Mouse (Mus musculus): Measurements from ENCODE around the gene Gcn1l1. TPM values are rescaled to one million over a fixed set of nuclear protein-coding genes. Genes with fewer than 3 reads are reported as not detected.
A peak's percentile ranks its signal among the peaks of the same experiment; 100 is the strongest.

Gcn1l1 gene
- polyA plus RNA-seq, 1 experiment from 2014 or later: 44.4 TPM

GRCm38 (mm10) chr5:115652681-115653575 lies 87.9 kb downstream of the Gcn1l1 start:
- H3K4me1 ChIP-seq (replicated peaks): peaks cover 22% of the 10 kb centered on the region
- H3K4me3 ChIP-seq: peak overlapping the region; percentile 38
- peaks cover 23% of the 10 kb centered on the region for H3K36me3 ChIP-seq
- peak overlapping the region; percentile 65 for H3K4me2 ChIP-seq
- WGBS: 5% methylated on average over 35 of the region's 35 CpGs
- peak overlapping the region; percentile 48 for H3K9ac ChIP-seq
- ATAC-seq (ENCODE audit: low FRiP score, low read depth): peak; percentile 99
- no peaks in the 10 kb centered on the region for H3K9me3 ChIP-seq
- H3K27ac ChIP-seq (replicated peaks): peak overlapping the region; percentile 83
- no peaks in the 10 kb centered on the region for H3K27me3 ChIP-seq

- 94% methylated on average over 12 of the region's 12 CpGs for WGBS
- H3K9ac ChIP-seq: no peak overlapping the region
- no peak overlapping the region; the same call in 1 of the 2 replicates for H3K27ac ChIP-seq (replicated peaks)
- H3K4me3 ChIP-seq: no peak overlapping the region
- peaks cover 22% of the 10 kb centered on the region for H3K4me1 ChIP-seq (replicated peaks)
- no peaks in the 10 kb centered on the region for H3K27me3 ChIP-seq
- H3K9me3 ChIP-seq: no peaks in the 10 kb centered on the region
- ATAC-seq (ENCODE audit: low FRiP score, low read depth): no peak
- H3K4me2 ChIP-seq: no peak overlapping the region
- H3K36me3 ChIP-seq: peaks cover 20% of the 10 kb centered on the region
Measured at GRCm38 (mm10) chr5:115653776-115654175, 88.7 kb downstream of the Gcn1l1 start.

DNA sequence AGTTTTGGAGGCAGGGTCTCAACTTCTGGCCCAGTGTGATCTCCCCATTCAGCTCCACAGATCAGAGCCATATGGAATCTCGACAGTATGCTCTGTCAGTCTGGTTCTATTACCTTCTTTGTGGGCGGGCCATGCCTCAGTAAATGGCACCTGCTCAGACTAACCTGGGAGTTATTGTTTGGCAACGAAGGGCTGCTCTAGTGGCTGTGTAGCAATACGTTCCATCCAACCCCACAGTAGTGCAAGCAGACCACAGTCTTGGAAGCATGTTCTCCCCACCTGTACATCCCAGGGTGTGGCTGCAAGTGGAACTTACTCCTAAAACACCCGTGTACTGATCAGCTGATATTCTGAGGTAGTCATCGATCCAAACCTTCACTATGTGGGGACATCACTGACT lies 91.6 kb downstream of the Gcn1l1 start:
- ATAC-seq (ENCODE audit: low FRiP score, low read depth): no peak
- Histone ChIP-seq H3K27me3 (no peaks in the 10 kb centered on the region), H3K36me3 (peaks cover 14% of the 10 kb centered on the region), H3K9me3 (no peaks in the 10 kb centered on the region), H3K4me2 (no peak overlapping the region), H3K27ac (replicated peaks) (no peak overlapping the region), H3K4me3 (no peak overlapping the region), H3K4me1 (replicated peaks) (peaks cover 12% of the 10 kb centered on the region), H3K9ac (no peak overlapping the region)
- whole genome bisulfite sequencing: 80% methylated on average over 6 of the region's 6 CpGs

GRCm38 (mm10) chr5:115657234-115657633 lies 92.2 kb downstream of the Gcn1l1 start:
- peaks cover 14% of the 10 kb centered on the region for H3K36me3 ChIP-seq

DNA sequence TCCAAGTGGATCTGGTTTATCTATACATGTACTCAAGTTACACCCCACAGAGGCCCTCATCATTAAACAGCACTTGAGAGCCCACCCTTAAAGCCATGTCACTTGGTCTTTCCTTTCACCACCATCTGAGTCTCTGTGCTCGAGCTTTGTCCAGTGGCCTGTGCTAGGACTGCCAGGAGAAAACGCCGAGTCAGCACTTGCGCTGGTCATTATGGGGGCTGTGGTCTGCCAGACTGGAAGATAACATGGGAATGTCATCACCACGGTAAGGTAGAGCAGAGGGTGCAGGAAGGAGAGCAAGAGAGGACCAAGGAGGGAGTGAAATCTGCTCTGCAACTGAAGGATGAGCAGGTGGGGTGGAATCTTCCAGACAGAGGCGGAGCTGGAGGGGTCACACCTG lies 93.3 kb downstream of the Gcn1l1 start:
- Histone ChIP-seq H3K9ac (no peak overlapping the region), H3K4me3 (no peak overlapping the region), H3K4me1 (replicated peaks) (no peaks in the 10 kb centered on the region), H3K4me2 (no peak overlapping the region), H3K9me3 (no peaks in the 10 kb centered on the region), H3K27ac (replicated peaks) (no peak overlapping the region), H3K27me3 (no peaks in the 10 kb centered on the region), H3K36me3 (peaks cover 16% of the 10 kb centered on the region)
- ATAC-seq (ENCODE audit: low FRiP score, low read depth): no peak
- 86% methylated on average over 6 of the region's 6 CpGs for WGBS

More at GRCm38 (mm10) chr5:115657234-115657633, 92.2 kb downstream of the Gcn1l1 start:
- WGBS: 85% methylated on average over 1 of the region's 1 CpGs
- H3K27ac ChIP-seq (replicated peaks): no peak overlapping the region
- no peak overlapping the region for H3K4me3 ChIP-seq
- no peak for ATAC-seq (ENCODE audit: low FRiP score, low read depth)
- H3K4me2 ChIP-seq: no peak overlapping the region
- no peaks in the 10 kb centered on the region for H3K9me3 ChIP-seq
- no peaks in the 10 kb centered on the region for H3K27me3 ChIP-seq
- H3K4me1 ChIP-seq (replicated peaks): peaks cover 6% of the 10 kb centered on the region
- H3K9ac ChIP-seq: no peak overlapping the region

DNA sequence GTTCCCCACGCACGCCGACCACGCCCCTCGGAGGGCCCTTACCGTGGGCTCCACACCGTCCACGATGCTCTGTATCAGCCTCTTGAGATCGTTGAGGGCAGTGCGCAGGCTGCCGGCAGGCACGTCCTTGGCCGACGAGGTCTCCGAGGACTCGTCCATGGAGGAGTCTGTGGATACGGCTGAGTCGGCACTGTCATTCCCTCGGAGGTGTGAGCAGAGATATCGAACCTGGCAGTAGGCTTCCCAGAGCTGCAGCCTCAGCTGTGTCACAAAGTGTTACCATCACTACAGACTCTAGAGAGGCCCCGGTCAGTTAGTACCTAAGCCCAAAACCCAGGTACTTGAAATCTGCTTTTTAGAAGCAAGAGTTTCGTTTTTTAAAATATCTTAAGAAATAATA lies 97.6 kb downstream of the Gcn1l1 start:
- Histone ChIP-seq H3K36me3 (peaks cover 14% of the 10 kb centered on the region), H3K9me3 (no peaks in the 10 kb centered on the region), H3K9ac (no peak overlapping the region), H3K27ac (replicated peaks) (no peak overlapping the region), H3K4me1 (replicated peaks) (peaks cover 14% of the 10 kb centered on the region), H3K4me2 (no peak overlapping the region), H3K27me3 (no peaks in the 10 kb centered on the region), H3K4me3 (no peak overlapping the region)
- 86% methylated on average over 22 of the region's 22 CpGs for WGBS
- ATAC-seq (ENCODE audit: low FRiP score, low read depth): no peak

DNA sequence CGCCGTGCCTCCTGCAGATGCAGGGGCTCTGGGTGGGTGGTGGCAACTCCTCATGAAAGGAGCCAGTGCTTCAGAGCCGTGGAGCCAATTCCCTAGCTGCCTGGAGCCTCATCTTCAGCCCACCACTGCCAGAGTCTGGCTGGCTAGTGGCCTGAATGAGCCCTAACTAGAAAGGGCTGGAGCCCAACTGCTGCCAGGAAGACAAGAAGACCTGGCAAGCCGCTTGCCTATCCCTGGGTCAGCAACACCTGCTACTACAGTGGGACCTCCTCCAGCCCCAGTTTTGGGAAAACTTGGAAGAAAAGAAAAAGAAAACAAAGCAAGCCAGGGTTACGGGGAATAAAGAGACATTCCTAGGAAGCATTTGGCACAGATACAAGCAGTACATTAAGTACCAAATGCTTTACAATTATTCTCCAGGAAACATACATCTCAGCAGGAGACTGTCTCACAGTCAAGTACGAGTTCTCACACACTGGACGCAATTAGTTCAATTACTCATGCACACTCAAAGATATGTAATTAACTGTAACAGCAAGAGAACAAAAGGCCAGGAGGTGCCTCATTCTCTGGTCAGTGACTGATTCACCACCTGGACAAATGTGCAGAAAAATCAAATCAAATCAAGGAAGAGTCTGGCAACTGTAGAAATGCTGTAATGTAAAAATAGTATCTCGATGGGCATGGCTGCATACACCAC lies 101.5 kb downstream of the Gcn1l1 start:
- H3K4me3 ChIP-seq: no peak overlapping the region
- H3K4me1 ChIP-seq (replicated peaks): peaks cover 14% of the 10 kb centered on the region
- no peak overlapping the region for H3K4me2 ChIP-seq
- peak overlapping the region; percentile 21; the same call in 1 of the 2 replicates for H3K27ac ChIP-seq (replicated peaks)
- H3K27me3 ChIP-seq: no peaks in the 10 kb centered on the region
- no peak overlapping the region for H3K9ac ChIP-seq
- WGBS: 48% methylated on average over 8 of the region's 8 CpGs
- no peaks in the 10 kb centered on the region for H3K9me3 ChIP-seq
- peaks cover 10% of the 10 kb centered on the region for H3K36me3 ChIP-seq
- ATAC-seq (ENCODE audit: low FRiP score, low read depth): no peak

DNA sequence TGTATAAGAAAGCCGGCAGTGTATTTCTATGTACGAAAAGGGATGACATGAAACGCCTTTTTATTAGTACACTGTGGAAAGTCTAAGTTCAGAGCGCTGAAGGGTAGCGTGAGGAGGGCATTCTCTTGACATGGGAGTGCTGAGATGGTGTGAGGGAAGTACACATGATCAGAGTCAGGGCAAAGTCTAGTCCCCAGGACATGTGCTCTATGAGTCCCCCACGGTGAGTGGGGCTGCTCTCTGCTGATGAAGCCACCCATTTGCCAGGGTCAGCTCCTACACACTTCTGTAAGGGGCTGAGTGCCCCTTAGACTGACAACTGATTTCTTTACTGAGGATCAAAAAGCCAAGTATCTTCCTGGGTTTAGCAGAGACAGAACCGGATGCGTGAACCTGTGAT lies 102.2 kb downstream of the Gcn1l1 start:
- 82% methylated on average over 8 of the region's 8 CpGs for WGBS
- no peak overlapping the region for H3K27ac ChIP-seq (replicated peaks)
- H3K4me3 ChIP-seq: no peak overlapping the region
- peaks cover 12% of the 10 kb centered on the region for H3K36me3 ChIP-seq
- H3K4me2 ChIP-seq: no peak overlapping the region
- H3K27me3 ChIP-seq: no peaks in the 10 kb centered on the region
- H3K9me3 ChIP-seq: no peaks in the 10 kb centered on the region
- peaks cover 14% of the 10 kb centered on the region for H3K4me1 ChIP-seq (replicated peaks)
- ATAC-seq (ENCODE audit: low FRiP score, low read depth): no peak
- H3K9ac ChIP-seq: no peak overlapping the region

- Histone ChIP-seq H3K4me2 (no peak overlapping the region), H3K4me3 (no peak overlapping the region), H3K9ac (no peak overlapping the region), H3K27ac (replicated peaks) (no peak overlapping the region), H3K4me1 (replicated peaks) (peaks cover 14% of the 10 kb centered on the region), H3K27me3 (no peaks in the 10 kb centered on the region), H3K36me3 (peaks cover 18% of the 10 kb centered on the region), H3K9me3 (no peaks in the 10 kb centered on the region)
- no peak for ATAC-seq (ENCODE audit: low FRiP score, low read depth)
- WGBS: 28% methylated on average over 7 of the region's 7 CpGs
Measured at GRCm38 (mm10) chr5:115667894-115668293, 102.8 kb downstream of the Gcn1l1 start.

DNA sequence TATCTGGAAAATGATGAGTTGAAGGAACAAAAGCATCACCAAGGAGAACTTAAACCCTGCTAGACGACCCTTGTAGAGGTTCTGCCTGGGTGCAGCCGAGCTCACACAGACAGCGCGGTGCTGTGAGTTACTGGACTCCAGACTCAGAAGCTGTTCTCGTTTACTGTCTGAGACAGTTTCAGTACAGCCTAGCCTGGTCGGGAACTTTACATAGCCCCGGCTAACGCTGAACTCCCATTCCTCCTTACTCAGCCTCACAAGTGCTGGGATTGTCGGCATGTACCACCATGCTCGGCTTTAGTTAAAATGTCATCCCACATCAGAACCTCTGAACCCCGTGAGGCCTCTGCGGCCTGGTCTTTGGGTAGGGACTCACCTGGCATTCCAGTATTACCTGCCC lies 103.9 kb downstream of the Gcn1l1 start:
- no peak for ATAC-seq (ENCODE audit: low FRiP score, low read depth)
- Histone ChIP-seq H3K27ac (replicated peaks) (no peak overlapping the region), H3K4me3 (no peak overlapping the region), H3K9ac (no peak overlapping the region), H3K27me3 (no peaks in the 10 kb centered on the region), H3K9me3 (no peaks in the 10 kb centered on the region), H3K4me2 (no peak overlapping the region), H3K4me1 (replicated peaks) (peaks cover 14% of the 10 kb centered on the region), H3K36me3 (peaks cover 16% of the 10 kb centered on the region)
- WGBS: 84% methylated on average over 12 of the region's 12 CpGs

DNA sequence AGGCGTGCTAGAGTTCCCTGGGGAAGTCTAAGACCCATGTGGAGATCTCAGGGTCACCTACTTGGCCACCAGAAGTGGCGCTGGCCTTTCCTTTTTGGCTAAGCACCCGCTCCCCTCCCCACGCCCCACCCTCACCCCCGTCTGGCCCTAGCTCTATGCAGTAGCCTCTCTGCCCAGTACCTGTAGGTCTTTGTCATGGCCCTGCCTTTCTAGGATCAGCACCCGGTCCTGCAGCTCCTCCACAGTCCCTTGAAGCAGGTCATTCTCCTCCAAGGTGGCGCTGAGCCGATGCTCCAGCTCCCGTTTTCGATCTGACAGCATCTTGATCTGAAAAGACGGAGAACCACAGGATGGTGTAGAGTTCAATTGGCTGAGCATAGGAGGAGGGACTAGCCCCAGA lies 104.9 kb downstream of the Gcn1l1 start:
- Histone ChIP-seq H3K9me3 (no peaks in the 10 kb centered on the region), H3K4me2 (no peak overlapping the region), H3K27me3 (no peaks in the 10 kb centered on the region), H3K36me3 (peaks cover 16% of the 10 kb centered on the region), H3K27ac (replicated peaks) (no peak overlapping the region), H3K4me3 (no peak overlapping the region), H3K9ac (no peak overlapping the region), H3K4me1 (replicated peaks) (peaks cover 14% of the 10 kb centered on the region)
- WGBS: 90% methylated on average over 11 of the region's 11 CpGs
- ATAC-seq (ENCODE audit: low FRiP score, low read depth): no peak

DNA sequence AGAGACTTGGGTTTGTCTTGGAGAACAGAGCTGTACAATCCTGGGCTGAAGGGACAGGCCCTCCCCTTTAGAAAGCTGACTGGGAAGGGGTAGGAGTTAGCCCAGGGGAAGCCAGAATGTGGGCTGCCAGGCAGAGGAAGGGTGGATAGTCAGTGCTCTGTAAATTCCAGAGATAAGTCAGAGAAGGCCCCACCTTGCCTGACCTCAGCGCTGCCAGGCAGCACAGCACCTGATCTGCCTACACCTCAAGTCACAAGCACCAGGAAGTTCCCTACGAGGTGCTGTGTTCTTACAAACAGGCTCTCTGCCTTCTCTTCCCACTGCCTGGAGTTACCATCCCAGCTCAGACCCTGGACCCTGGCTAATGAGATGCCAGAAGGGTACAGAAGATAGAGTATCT lies 105.4 kb downstream of the Gcn1l1 start:
- no peaks in the 10 kb centered on the region for H3K9me3 ChIP-seq

More for the DNA sequence above, 105.4 kb downstream of the Gcn1l1 start:
- H3K4me1 ChIP-seq (replicated peaks): peaks cover 13% of the 10 kb centered on the region
- H3K9ac ChIP-seq: no peak overlapping the region
- no peak overlapping the region for H3K4me2 ChIP-seq
- WGBS: 86% methylated on average over 2 of the region's 2 CpGs
- H3K27me3 ChIP-seq: no peaks in the 10 kb centered on the region
- no peak overlapping the region for H3K27ac ChIP-seq (replicated peaks)
- peaks cover 16% of the 10 kb centered on the region for H3K36me3 ChIP-seq
- H3K4me3 ChIP-seq: no peak overlapping the region
- no peak for ATAC-seq (ENCODE audit: low FRiP score, low read depth)

All from hindbrain, embryonic 15.5 days (tissue).